Mouse (Mus musculus): ENCODE results near the gene Gm28042.
A peak's percentile ranks its signal among the peaks of the same experiment; 100 is the strongest.

The Gm28042 gene

DNA sequence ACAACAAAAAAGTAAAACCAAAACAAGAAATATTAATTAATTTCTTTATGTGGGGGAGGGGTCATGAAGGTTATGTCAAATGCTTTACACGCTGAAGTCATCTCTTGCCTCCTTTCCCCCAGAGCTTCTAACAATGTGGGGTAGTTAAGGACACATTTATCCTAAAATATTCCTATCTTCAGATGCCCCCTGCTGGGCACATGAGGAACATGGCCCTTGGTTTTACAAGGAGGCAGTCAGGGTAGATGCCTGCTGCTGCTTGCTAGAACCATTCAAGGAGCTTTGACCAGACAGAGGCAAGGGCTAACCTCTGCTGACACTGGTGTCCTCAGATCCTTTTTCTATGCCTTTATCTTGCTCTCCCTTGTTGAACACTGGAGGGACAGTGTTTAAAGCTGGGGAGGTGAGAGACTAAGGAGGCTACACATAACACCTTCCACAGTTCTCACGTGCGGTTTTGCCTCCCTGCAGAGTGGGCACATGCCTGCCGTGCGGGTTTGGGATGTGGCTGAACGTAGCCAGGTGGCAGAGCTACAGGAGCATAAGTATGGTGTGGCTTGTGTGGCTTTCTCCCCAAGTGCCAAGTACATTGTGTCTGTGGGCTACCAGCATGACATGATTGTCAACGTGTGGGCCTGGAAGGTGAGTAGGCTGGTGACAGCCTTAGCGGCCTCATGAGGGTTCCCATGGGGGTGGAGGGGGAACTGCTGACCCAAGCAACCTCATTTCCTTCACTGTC, 15.7 kb upstream of the Gm28042 start:
- peak; percentile 34 for DNase-seq (ENCODE audit: extremely low read depth, low read depth)

GRCm38 (mm10) chr2:120012924-120013323, 14.4 kb upstream of the Gm28042 start:
- no peak for DNase-seq (ENCODE audit: extremely low read depth, low read depth)

DNA sequence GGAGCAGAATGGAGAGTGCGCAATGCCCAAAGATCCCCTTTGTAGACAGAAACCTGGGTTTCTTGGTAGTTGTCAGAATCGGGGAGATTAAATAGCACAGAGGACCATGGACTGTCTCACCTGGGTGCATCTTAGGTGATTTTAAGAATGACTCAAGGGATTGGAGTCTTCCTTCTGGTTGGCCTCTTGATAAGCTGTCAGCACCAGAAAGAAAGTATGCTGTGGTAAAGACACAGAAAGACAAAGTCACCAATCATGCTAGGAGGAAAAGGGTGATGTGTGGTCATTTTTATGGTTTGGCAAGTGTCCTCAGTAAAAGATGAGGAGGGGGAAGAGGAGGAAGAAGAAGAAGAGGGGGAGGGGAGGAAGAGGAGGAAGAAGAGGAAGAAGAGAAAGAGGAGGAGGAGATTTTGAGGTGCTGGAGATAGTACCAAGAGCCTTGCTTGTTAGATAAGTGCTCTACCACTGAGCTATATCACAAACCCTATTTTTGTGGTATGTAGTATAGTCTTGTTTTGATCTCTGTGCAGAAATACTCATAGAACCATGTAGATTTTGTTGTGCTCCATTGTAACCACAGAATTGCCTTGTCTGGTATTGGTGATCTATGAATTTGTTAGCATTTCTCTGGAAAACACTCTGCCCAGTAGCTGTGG, 13.3 kb upstream of the Gm28042 start:
- peak; percentile 16 for DNase-seq (ENCODE audit: extremely low read depth, low read depth)

GRCm38 (mm10) chr2:120015882-120016281, 11.4 kb upstream of the Gm28042 start:
- no peak for DNase-seq (ENCODE audit: extremely low read depth, low read depth)

DNA sequence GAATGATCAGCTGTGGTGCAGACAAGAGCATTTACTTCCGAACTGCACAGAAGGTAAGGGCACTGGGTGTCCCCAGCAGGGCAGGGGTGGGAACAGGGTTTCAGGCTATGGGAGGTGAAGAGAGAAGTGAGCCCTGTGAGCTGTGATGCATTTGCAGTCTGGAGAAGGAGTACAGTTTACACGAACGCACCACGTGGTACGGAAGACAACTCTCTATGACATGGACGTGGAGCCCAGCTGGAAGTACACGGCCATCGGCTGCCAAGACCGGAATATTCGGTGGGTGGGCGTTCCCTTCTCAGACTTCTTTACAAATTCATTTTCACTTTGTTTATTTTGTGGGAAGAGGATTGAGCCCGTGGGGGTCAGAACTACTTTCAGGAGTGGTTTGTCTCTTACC, 9.7 kb upstream of the Gm28042 start:
- no peak for DNase-seq (ENCODE audit: extremely low read depth, low read depth)

DNA sequence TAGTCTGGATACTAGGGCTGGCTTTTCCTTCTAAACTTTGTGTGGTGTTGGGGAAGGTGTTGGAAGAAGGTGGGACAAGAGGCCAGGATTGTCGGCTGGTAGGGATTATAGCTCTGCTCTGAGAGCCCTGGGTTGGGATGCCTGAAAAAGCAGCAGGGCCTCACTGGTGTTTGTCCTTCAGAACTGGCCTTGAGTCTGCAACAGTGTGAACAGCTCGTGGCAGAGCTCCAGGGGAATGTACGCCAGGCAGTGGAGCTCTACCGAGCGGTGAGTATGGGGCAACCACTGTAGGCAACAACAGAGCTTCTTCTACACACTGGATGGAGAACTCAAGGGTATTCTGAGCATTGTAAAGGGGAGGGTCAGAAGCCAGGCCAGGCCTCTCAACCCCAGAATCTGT, 3.0 kb upstream of the Gm28042 start:
- no peak for DNase-seq (ENCODE audit: extremely low read depth, low read depth)

DNA sequence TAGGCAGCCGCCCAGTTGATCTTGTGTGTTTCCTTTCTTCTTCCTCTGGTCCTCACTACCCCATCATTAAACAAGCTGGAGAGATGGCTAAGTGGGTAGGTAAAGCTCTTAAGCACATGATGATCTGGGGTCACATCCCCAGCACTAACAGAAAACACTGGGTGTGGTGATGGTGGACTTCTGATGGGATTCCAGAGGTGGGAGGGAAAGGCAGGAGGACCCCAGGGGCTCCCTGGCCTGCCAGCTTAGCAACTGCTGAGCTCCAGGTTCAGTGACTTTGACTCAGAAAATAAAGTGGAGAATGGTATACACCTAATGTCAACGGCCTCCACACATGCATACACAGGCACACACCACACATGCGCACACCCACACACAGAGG, 648 bp downstream of the Gm28042 start:
- DNase-seq (ENCODE audit: extremely low read depth, low read depth), result no peak

GRCm38 (mm10) chr2:120030380-120030779, 3.1 kb downstream of the Gm28042 start:
- no peak for DNase-seq (ENCODE audit: extremely low read depth, low read depth)

DNA sequence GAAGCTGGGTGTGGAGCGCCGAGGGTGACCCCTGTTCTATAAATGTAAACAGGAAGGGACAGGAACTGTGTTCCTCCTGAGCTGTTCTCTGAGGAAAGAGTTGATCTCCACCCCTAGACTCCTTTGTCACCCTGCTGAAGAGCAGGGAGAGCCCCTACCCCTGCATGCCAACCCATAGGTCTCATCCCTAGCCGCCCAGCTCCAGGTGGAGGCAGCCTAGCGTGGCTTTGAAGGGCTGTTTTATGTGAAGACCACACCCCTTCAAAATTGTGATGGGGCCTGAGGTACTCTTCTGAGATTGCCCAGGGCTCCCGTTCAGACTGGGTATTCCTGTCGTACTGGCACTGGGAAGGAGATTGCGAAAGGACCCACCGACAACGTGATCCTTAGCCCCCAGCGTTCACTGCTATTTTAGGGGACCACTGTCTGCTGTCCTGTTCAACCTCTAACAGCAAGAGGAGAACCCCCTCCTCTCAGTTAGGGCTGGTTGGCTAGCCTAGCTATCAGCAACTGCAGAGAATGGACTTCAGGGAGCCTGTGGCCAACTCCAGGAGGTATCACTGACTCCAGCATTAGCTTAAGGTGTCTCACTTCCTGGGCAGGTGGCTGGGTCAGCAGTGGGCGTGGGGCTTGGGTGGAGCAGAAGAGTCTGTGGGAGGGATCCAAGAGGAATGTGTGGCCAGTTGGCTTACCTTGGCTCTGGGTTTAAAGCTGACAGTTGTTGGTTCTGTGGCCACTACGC, 5.6 kb downstream of the Gm28042 start, which contains the start of gene Pla2g4b:
Pla2g4b (plus strand) TSS at position 692 of the 742 bp plus-strand sequence.
- no peak for DNase-seq (ENCODE audit: extremely low read depth, low read depth)

DNA sequence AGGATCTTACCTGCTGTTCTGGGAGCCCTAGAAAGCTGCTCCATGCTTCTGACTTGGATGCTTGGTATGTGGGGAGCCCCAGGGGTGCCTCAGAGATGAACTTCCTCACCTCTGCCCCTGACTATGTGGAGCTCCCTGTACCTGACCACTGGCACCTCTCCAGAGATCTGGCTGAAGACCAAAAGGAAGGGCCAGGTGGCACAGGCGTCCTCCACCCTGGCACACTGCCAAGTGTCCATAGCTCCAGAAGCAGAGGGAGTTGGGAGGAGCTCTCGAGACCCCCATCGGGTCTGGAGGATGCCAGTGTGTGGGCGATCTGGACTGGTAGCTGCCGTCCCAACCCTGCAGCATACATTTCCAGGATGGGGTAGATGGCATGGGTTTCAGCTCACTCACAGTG, 6.4 kb downstream of the Gm28042 start:
- no peak for DNase-seq (ENCODE audit: extremely low read depth, low read depth)

DNA sequence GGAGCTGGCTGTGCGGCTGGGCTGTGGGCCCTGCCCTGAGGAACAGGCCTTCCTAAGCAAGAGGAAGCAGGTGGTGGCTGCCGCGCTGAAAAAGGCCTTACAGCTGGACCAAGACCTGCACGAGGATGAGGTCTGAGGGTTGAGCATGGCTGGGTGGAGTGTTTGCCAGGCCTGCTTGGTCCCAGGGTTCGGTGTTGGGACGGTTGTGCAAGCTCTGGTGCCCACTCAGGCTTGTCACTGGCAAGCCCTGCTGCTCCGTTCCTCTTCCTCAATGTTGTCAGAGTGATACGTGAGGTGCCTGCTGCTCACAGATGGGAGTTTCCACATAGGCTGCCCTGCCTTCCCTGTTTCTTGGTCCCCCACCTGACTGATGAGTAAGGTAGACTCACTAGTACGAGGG, 10.5 kb downstream of the Gm28042 start:
- no peak for DNase-seq (ENCODE audit: extremely low read depth, low read depth)

DNA sequence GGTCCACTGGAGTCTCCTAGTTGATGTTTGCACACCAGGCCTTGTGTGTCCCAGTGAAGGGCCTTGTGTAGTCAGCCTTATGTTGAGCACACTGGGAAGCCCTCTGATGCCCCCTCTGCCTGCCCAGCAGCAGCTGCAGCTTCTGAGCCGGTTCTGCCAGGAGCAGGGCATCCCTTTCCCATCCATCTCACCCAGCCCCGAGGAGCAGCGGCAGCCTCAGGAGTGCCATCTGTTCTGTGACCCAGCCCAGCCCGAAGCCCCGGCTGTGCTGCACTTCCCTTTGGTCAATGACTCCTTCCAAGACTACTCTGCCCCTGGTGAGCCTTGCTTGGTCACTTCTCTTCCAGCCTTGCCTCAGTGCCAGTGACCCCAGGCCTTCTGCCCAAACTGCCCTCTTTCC, 13.7 kb downstream of the Gm28042 start:
- DNase-seq (ENCODE audit: extremely low read depth, low read depth), result no peak

- DNase-seq (ENCODE audit: extremely low read depth, low read depth), result peak; percentile 15
Measured at GRCm38 (mm10) chr2:120044101-120044603, 16.9 kb downstream of the Gm28042 start.

GRCm38 (mm10) chr2:120044676-120045075, 17.4 kb downstream of the Gm28042 start:
- DNase-seq (ENCODE audit: extremely low read depth, low read depth), result no peak

- DNase-seq (ENCODE audit: extremely low read depth, low read depth), result no peak
Measured at GRCm38 (mm10) chr2:120046486-120047310, 19.4 kb downstream of the Gm28042 start.

GRCm38 (mm10) chr2:120048173-120048572, 20.9 kb downstream of the Gm28042 start:
- DNase-seq (ENCODE audit: extremely low read depth, low read depth), result no peak

DNA sequence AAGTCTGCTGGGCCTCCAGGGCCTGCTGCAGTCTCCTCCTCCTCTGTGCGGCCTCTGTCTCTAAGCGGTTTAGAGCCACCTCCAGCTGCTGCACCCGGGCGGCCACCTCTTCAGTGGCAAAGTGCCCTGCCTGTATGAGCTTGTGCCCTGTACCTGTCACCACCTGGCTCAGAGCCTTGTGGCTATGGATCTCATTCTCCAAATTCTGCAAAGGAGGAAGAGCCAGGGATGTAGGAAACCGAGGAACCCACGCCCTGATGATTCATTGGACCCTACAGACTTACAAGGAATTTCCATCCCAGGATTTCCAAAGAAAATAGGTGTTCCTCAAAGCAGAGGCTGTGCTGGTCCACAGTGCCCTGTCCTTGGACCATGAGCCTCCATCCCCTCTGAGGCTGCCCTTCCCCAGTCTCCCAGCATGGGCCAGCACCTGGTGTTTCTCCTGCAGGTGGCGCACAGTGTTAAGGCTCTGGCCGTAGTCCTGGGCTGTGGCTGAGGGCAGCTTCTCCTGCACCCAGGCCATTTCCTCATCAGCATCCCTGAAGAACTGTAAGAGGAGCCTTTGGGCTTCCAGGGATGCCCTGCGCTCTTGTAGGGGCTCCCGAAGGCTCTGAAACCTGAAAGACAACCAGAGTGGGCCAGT, 22.5 kb downstream of the Gm28042 start:
- no peak for DNase-seq (ENCODE audit: extremely low read depth, low read depth)

DNA sequence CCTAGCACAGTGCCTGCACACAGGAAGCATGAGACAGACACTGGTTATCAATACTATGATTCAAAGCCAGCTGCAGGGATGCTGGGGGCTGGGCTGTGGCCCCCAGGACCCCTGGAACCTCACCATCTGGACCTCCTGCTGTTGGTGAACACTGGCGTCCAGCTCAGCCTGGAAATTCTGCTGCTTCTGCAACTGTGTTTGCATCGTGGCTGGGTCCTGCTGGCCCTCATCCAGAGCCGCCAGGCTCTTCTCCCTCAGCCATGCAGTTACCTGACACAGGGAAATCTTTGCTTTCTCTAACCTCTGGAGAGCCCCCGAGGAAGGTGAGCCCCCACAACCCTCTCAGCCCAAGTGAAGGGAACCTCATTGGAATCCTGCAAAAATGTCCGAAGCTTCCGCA, 24.1 kb downstream of the Gm28042 start:
- DNase-seq (ENCODE audit: extremely low read depth, low read depth), result no peak

GRCm38 (mm10) chr2:120054771-120055552, 27.7 kb downstream of the Gm28042 start:
- no peak for DNase-seq (ENCODE audit: extremely low read depth, low read depth)

- DNase-seq (ENCODE audit: extremely low read depth, low read depth), result no peak
Measured at GRCm38 (mm10) chr2:120055923-120056322, 28.6 kb downstream of the Gm28042 start.

All from MEL-GATA-1-ER (cell line).